Mouse (Mus musculus): Measurements from ENCODE around the gene Ift122.

DNA sequence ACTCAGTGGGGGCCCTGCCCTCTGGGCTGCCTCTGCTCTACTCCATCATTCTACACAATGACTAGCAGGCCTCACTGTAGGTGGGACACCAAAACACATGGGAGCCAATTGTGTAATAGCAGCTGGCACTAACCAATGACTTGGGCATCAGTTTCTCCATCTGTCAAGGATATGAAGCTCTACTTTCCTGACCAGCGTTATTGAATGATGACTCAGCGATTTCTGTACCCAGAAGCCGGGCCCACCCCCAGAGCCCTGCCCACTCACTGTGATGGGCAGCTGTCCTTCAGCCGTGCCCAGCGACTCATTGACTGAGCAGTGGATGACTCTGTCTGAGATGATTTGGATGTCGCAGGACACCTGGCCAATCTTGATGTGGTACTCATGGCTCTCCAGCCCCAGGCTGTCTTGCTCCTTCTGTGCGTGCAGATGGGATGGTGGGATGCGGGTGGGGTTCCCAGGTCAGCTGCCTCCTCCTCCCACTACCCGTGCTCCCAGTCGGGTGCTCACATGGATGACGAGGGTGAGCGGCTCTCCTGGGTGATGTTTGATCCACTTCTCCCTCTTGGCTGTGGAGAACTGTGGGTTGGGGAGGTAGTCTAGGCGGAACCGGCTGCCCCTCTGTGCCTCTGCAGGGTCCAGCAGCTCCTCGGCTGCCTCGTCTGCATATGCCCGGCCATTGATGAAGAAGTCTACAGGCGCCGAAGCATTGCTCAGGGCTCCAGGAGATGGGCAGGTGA lies 113.1 kb downstream of the Ift122 start:
- TF ChIP-seq MAX (IDR thresholded peaks at IDR 0.05; ENCODE audit: low read depth) (no peak), USF1 (IDR thresholded peaks at IDR 0.05; ENCODE audit: low read depth) (no peak), E2F4 (IDR thresholded peaks at IDR 0.05; ENCODE audit: insufficient read depth) (no peak), POLR2AphosphoS2 (IDR thresholded peaks at IDR 0.05; ENCODE audit: insufficient read length, low read depth) (no peak), POLR2A (IDR thresholded peaks at IDR 0.05; ENCODE audit: insufficient read length, low read depth) (no peak), TCF12 (IDR thresholded peaks at IDR 0.05; ENCODE audit: insufficient read depth, poor library complexity, severe bottlenecking) (no peak), SRF (IDR thresholded peaks at IDR 0.05; ENCODE audit: control insufficient read depth, insufficient read length, low read depth) (no peak)

Data from myocyte (in vitro differentiated cells).